Mouse (Mus musculus) C2C12 (cell line): ENCODE results near the gene Dnm1. TPM values are rescaled to one million over a fixed set of nuclear protein-coding genes. Genes with fewer than 3 reads are reported as not detected.
A peak's percentile ranks its signal among the peaks of the same experiment; 100 is the strongest.
"Not testable (repeated sequence)": the region's sequence is repeated elsewhere in the genome, so short reads cannot be mapped to it uniquely, and the experiment has no call there.

Experiments used
- H3K27me3 ChIP-seq: one replicate; pipeline ENCODE4 v1.6.1; 2011; ENCODE audit not compliant: control insufficient read depth, insufficient read depth, insufficient read length
- H3K36me3 ChIP-seq: one replicate; pipeline ENCODE4 v1.6.1; 2011; ENCODE audit not compliant: control insufficient read depth, insufficient read depth
- H3K4me3 ChIP-seq: one replicate; pipeline ENCODE4 v1.5.1; 2011; ENCODE audit warnings: mild to moderate bottlenecking, control low read depth; ENCODE audit not compliant: poor library complexity, insufficient read depth, severe bottlenecking
- H3K79me2 ChIP-seq: one replicate; pipeline ENCODE4 v1.6.1; 2011; ENCODE audit not compliant: control insufficient read depth, insufficient read depth
- H3K79me3 ChIP-seq: one replicate; pipeline ENCODE4 v1.6.1; 2011; ENCODE audit warnings: low read depth, control low read depth
- H3ac ChIP-seq: one replicate; pipeline ENCODE3; 2011; ENCODE audit warnings: low read depth; ENCODE audit not compliant: control insufficient read depth, insufficient read length
- CEBPB ChIP-seq: IDR thresholded peaks from one replicate; pipeline ENCODE4 v1.6.1; 2011; ENCODE audit warnings: low read depth, mild to moderate bottlenecking, control low read depth, moderate library complexity
- CTCF ChIP-seq: IDR thresholded peaks from one replicate; pipeline ENCODE4 v1.5.1; 2011; ENCODE audit not compliant: control insufficient read depth, insufficient read depth, insufficient read length
- FOSL1 ChIP-seq: IDR thresholded peaks from one replicate; pipeline ENCODE4 v1.8.0; 2011; ENCODE audit warnings: mild to moderate bottlenecking, low read length; ENCODE audit not compliant: poor library complexity, insufficient read depth, severe bottlenecking
- MAX ChIP-seq: IDR thresholded peaks from one replicate; pipeline ENCODE4 v1.6.1; 2011; ENCODE audit warnings: mild to moderate bottlenecking, control low read depth
- MYOD1 ChIP-seq: IDR thresholded peaks from one replicate; pipeline ENCODE4 v1.6.1; 2011; ENCODE audit warnings: low read depth; ENCODE audit not compliant: control insufficient read depth, insufficient read length
- MYOG ChIP-seq: IDR thresholded peaks from one replicate; pipeline ENCODE4 v1.6.1; 2011; ENCODE audit not compliant: control insufficient read depth, insufficient read length; ENCODE audit errors: extremely low read depth
- USF1 ChIP-seq: IDR thresholded peaks from one replicate; pipeline ENCODE4 v1.6.1; 2011; ENCODE audit warnings: low read depth, mild to moderate bottlenecking, control low read depth, moderate library complexity
- polyA plus RNA-seq: library from polyadenylated mRNA; unstranded; fragments of >200 nt; fragmentation: generic; extraction: Trizol; gene quantifications from one replicate; pipeline ENCODE4 v1.2.1, GENCODE M21; 2012; ENCODE audit warnings: missing spikeins

Gene Dnm1
- polyA plus RNA-seq, 1 experiment, result 27.7 TPM

GRCm38 (mm10) chr2:32299469-32299868, 53.7 kb downstream of the Dnm1 start:
- Histone ChIP-seq H3ac (no peak overlapping the region), H3K36me3 (peaks cover 54% of the 10 kb centered on the region)
- no peak for TF ChIP-seq MYOD1
- TF ChIP-seq FOSL1, result no peak

GRCm38 (mm10) chr2:32295842-32296241, 57.3 kb downstream of the Dnm1 start:
- not testable (repeated sequence) for H3K79me3 ChIP-seq, H3ac ChIP-seq, H3K4me3 ChIP-seq, H3K27me3 ChIP-seq
- peaks cover 36% of the 10 kb centered on the region for H3K36me3 ChIP-seq
- peaks cover 12% of the 10 kb centered on the region for H3K79me2 ChIP-seq

More at GRCm38 (mm10) chr2:32299469-32299868, 53.7 kb downstream of the Dnm1 start:
- no peaks in the 10 kb centered on the region for H3K79me3 ChIP-seq
- H3K4me3 ChIP-seq, result no peak overlapping the region
- peaks cover 2% of the 10 kb centered on the region for H3K79me2 ChIP-seq
- H3K27me3 ChIP-seq, result no peaks in the 10 kb centered on the region

- Histone ChIP-seq H3K79me2 (peaks cover 17% of the 10 kb centered on the region), H3K4me3 (no peak overlapping the region), H3K27me3 (no peaks in the 10 kb centered on the region), H3K36me3 (peaks cover 36% of the 10 kb centered on the region), H3ac (no peak overlapping the region), H3K79me3 (peaks cover 9% of the 10 kb centered on the region)
- TF ChIP-seq USF1 (no peak), MYOD1 (no peak)
Measured at GRCm38 (mm10) chr2:32295285-32295684, 57.9 kb downstream of the Dnm1 start.

- H3K4me3 ChIP-seq, result no peak overlapping the region
- TF ChIP-seq CTCF, result no peak
- TF ChIP-seq FOSL1, result no peak
- TF ChIP-seq USF1, result no peak
- no peak for TF ChIP-seq MYOD1
- no peak for TF ChIP-seq MAX
- TF ChIP-seq CEBPB, result no peak
- TF ChIP-seq MYOG, result no peak
- peaks cover 30% of the 10 kb centered on the region for H3K36me3 ChIP-seq
- peaks cover 27% of the 10 kb centered on the region for H3K79me2 ChIP-seq
- no peaks in the 10 kb centered on the region for H3K27me3 ChIP-seq
- peaks cover 15% of the 10 kb centered on the region for H3K79me3 ChIP-seq
- H3ac ChIP-seq, result no peak overlapping the region
Measured at GRCm38 (mm10) chr2:32294348-32294747, 58.8 kb downstream of the Dnm1 start.

GRCm38 (mm10) chr2:32289578-32289977, 63.6 kb downstream of the Dnm1 start:
- peaks cover 28% of the 10 kb centered on the region for H3K36me3 ChIP-seq
- no peaks in the 10 kb centered on the region for H3K27me3 ChIP-seq
- TF ChIP-seq USF1 (no peak), CTCF (peak; percentile 9), FOSL1 (no peak), MYOD1 (no peak)
- peak overlapping the region; percentile 91 for H3K4me3 ChIP-seq
- no peak overlapping the region for H3ac ChIP-seq
- peaks cover 71% of the 10 kb centered on the region for H3K79me2 ChIP-seq
- peaks cover 45% of the 10 kb centered on the region for H3K79me3 ChIP-seq

- TF ChIP-seq CEBPB (no peak), MYOG (no peak), FOSL1 (no peak), CTCF (no peak), USF1 (no peak), MYOD1 (no peak), MAX (no peak)
- H3K79me3 ChIP-seq, result peaks cover 46% of the 10 kb centered on the region
- H3K79me2 ChIP-seq, result peaks cover 72% of the 10 kb centered on the region
- H3ac ChIP-seq, result peak overlapping the region; percentile 78
- peak overlapping the region; percentile 91 for H3K4me3 ChIP-seq
- H3K36me3 ChIP-seq, result peaks cover 27% of the 10 kb centered on the region
- no peaks in the 10 kb centered on the region for H3K27me3 ChIP-seq
Measured at GRCm38 (mm10) chr2:32288371-32288931, 64.7 kb downstream of the Dnm1 start.
